Mouse (Mus musculus) megakaryocyte progenitor cell, adult 5-6 weeks (primary cell): ENCODE data around the gene Sema6b. TPM values are rescaled to one million over a fixed set of nuclear protein-coding genes. Genes with fewer than 3 reads are reported as not detected.

Experiments
- ATAC-seq: replicated peaks from 2 replicates; pipeline ENCODE4 v1.8.0; 2016; ENCODE audit warnings: mild to moderate bottlenecking, moderate TSS enrichment, inconsistent platforms; ENCODE audit not compliant: poor library complexity
- total RNA-seq, 2 experiments: library from RNA; stranded (forward) in 1 of 2; stranded (reverse) in 1 of 2; fragments of 157-497, 149-512 nt in 1 of 2; fragments of 200-1000 nt in 1 of 2; gene quantifications; 2 replicates each; pipeline versions ENCODE4 v1.2.3 to v1.2.4; 2015 to 2017

Gene Sema6b
- total RNA-seq, 2 experiments from 2014 or later: 2.2 to 4.9 TPM

- ATAC-seq: no peak
Measured at GRCm38 (mm10) chr17:56147420-56147819, 7.3 kb upstream of the Sema6b start.

- no peak for ATAC-seq
Measured at GRCm38 (mm10) chr17:56146131-56146530, 6.0 kb upstream of the Sema6b start.

- ATAC-seq: no peak
Measured at GRCm38 (mm10) chr17:56144546-56144945, 4.4 kb upstream of the Sema6b start.

DNA sequence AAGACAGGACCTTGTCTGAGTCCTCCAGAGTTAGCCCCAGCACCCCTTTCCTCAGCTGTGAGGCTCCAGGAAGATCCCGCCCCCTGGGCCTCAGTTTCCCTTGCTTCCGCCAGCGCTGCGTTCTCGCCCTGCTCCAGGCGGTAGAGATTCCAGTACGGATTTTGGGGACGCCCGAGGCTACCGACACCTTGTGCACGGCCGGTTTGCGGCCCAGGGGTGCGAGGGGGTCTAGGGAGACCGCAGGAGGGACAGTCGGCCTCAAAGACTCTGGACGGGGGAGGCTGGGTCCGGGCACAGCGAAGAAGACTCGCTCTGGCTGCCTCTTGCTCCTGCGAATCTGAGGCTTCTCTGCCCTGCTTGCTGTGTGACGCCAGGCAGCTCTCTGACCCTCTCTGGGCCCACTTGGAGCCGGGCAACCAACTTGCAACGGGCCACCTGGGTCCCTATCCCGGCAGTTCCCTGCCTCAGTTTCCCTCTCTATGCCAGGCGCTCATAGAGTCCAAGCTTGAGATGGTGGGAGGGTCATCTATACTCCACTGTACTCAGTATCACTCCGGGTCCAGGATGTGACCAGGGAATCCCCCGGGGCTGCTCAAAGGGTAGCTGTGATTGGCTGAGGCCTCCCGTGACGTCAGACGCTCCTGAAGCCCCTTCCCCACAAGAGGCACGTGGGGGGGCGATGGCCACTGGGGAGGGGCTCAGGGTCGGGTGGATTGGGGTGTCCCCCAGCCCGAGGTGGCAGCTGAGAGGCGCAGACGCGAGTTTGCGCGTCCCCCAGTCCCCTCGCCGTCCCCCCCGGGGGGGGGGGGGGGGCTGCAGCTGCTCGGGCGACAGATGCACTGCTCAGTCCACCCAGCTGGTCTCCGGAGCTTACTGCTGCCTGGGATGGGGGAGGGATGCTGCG is 1.8 kb upstream of the Sema6b start:
- peak; percentile 20 for ATAC-seq

DNA sequence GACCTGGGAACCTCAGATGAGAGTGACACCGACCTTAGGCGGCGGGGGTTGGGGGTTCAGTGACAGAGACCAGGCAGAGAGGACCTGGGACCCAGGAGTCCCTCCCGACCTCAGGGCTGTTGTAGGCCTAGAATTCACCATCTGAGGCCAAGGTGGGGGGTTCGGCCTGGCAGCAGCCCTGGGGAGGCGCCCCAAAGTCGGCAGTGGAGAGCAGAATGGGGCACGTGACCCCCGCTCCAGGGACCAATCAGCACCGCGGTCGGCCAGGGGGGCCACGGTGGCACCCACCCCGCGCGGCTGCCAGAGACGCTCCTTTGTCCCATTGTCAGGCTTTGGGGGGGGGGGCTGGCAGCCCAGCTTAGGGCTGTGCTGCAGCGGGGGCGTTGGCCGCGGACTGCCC is 788 bp downstream of the Sema6b start:
- ATAC-seq: no peak

DNA sequence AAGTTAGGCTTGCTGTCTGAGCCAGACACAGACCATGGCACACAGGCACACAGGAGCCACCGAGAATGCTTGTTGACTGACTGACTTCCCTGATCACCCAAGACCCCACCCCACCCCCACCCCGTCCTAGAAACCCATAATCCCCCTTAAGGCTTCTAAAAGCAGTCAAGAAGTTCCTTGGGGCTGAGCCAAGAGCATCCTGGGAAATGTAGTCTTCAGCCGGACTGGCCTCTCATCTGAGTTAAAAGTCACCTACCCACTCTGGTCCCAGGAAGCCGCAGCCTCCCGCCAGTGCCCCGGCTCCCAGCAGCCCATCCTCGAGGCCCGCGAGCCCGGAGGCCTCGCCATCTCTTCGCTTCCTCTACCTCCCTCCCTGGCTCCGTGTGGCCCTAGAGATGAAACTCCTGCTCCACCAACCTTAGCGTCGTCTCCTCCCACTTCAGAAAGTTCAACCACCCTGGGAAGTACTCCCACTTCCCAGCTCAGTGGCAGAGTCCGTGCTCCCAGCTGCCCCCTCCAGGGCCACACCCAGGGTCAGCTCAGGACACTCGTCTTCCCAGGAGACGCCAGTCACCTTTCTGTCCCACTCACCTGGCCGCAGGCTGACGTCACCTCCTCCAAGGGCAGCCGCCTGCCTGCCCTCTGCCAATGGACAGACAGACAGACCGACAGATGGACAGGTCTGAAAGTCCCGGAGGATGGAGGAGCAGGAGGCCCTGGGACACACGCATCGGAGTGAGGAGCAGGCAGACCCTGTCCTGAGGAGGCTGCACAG is 2.1 kb downstream of the Sema6b start:
- no peak for ATAC-seq

DNA sequence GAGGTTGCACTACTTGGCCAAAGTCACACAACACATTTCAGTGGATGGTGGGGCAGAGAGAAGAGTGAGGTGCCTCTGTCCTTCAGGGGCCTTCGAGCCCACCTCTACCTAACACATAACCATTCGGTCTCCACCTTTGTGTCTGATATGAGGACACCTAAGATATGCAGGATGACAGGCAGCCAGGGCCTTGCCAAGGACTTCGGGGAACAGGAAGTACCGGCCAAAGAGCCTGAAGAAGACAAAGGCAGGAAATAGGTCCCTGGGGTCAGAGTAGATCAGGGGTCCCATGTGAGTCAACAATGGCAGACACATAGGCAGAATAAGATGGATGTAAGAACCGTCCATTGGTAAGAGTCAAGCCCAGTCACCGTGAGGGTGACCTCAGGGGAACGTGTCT is 3.6 kb downstream of the Sema6b start:
- no peak for ATAC-seq

GRCm38 (mm10) chr17:56134463-56134971 is 5.6 kb downstream of the Sema6b start:
- ATAC-seq: peak; percentile 70

- ATAC-seq: peak; percentile 64
Measured at GRCm38 (mm10) chr17:56133457-56134363, 6.4 kb downstream of the Sema6b start.

DNA sequence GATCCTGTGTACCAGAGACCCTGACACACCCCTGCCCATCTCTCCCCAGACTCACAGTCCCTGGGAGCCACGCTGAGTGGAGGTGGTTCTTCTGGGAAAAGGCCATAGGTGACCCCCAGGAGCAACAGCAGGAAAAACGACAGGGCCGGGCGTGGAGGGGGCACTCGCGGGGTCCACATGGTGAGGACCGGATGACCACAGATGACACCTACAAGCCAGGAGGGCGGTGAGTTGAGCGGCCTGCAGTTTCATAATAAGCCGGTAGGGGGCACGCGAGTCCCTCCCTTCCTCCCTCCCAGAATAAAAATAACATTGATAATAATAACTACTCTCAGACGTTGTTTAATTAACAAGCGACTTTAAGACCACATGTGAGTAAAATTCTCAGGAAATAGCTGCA is 7.5 kb downstream of the Sema6b start:
- peak; percentile 50 for ATAC-seq

DNA sequence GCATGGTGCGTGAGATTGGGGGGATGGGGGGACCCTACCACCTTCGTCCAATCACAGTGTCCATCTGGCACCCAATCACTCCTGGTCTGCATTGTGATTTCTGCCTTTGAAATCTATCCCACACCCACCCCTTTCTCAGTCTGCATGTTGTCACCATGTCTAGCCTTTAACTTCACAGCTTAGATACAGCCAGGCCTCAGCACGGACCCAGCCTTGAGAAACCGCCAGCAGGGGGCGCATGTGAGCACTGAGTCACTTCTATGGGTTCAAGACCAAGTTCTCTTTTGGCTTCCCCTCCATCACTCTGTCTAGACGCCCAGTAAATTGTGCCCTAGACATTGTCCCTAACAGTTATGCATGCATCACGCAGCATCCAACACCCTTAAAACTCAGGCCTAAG is 8.3 kb downstream of the Sema6b start:
- ATAC-seq: peak; percentile 31; the same call in 1 of the 2 replicates

GRCm38 (mm10) chr17:56131136-56131535 is 9.0 kb downstream of the Sema6b start:
- no peak for ATAC-seq

DNA sequence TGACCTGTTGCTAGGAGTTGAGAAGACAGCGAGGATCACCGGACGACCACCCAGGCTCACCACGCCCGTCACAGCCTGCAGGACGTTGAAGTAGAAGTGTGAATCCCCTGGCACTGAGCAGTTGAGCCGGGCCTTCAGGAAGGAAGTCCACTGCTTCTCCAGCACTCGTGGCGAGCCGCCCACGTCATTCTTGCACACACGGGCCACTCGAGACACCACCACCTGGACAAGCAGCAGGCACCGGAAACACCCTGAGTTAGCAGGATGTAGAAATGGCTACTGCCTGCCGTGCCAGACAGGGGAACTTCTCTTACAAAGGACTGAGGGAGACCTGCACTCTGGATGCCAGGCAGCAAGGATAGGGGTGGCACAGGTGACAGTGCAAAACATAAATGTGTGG is 11.9 kb downstream of the Sema6b start:
- ATAC-seq: 0 out of 2 replicates have a peak, but pooled peaks have one; percentile 9

GRCm38 (mm10) chr17:56126175-56126574 is 14.0 kb downstream of the Sema6b start:
- no peak for ATAC-seq

DNA sequence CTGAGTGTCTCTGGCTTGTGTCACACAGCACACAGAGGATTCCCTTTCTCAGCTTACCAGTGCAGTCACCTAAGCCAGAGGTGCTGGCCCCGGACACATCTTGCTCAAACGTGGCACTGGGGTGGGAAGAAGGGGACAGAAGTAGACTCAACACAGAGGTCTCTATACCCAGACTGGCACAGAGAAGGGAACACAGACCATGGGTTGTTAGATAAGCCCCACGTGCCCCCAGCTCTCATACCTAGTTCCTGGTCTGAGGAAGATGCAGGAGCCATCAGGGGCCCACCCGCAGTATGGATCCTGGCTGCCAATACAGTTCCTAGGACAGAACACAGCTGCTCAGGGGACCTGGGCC is 14.9 kb downstream of the Sema6b start:
- no peak for ATAC-seq

DNA sequence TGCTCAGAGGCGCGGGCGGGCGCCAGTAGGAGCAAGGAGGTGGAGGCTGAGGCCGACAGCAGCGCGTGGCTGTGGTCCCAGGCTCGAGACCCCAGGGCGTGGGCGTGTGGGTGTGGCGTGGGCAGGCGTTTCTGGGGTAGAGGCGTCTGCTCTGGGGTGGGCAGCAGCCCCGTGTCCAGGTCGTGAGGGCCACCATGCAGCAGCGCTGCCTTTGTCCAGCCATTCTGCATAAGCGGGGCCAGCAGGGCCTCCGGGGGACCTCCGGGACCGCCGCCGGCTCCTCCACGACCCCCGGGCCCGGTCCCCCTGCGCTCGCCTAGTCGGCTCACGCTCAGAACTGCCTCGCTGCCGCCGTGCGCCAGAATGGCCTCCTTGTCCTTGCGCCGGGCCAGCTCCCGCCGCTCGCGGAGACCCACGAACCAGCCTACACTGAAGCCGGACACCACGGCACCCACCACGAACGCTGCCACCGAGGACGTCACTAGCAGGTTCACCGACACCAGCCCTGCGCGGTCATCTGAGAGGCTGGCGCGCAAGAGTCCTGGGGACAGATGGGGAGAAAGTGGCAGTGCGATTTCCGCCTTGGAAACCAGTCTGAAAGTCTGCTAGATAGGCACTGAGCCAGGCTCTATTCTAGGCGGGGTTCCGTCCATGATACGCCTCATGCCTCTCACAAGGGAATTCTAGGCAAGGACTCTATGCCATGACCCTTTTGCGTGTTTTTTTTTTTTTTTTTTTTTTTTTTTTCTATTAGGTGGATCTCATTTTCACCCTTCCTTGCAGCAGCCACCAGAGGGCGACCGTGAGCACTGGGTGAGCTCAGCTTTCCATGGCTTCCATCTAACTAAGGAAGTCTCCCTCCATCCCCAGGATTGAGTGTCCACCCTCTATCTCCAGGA is 15.5 kb downstream of the Sema6b start:
- peak; percentile 60 for ATAC-seq

DNA sequence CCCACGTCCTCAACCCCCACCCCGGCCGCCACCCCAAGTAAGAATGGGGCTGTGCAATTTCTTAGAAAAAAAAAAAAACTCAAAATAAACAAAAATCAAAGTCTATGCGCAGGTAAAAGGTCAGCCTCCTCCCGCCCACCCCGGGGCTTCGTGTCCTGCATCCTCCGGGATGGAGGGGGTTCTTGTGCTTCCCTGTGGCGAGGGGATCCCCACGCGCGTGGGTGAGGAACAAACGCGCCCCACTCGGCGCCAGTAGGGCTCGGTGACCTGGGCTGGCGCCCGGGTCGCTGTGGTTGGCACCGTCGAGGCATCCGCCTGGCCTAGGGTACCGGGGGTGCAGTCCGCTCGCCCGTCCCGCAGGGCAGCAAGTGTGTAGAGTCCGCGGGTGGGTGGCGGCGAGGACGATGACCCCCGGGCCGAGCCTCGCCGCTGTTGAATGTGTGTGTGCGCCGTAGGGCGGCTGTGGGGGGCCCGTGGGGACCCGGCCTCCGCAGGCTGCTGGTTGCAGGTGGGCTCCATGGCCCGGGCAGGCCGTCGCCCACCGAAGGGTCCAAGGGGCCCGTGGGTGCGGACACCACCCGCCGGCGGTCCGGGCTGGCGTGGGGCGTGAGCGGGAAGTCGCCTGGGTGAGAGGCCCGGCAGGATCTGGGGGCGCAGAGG is 16.3 kb downstream of the Sema6b start:
- ATAC-seq: no peak

GRCm38 (mm10) chr17:56123161-56123560 is 17.0 kb downstream of the Sema6b start:
- no peak for ATAC-seq

DNA sequence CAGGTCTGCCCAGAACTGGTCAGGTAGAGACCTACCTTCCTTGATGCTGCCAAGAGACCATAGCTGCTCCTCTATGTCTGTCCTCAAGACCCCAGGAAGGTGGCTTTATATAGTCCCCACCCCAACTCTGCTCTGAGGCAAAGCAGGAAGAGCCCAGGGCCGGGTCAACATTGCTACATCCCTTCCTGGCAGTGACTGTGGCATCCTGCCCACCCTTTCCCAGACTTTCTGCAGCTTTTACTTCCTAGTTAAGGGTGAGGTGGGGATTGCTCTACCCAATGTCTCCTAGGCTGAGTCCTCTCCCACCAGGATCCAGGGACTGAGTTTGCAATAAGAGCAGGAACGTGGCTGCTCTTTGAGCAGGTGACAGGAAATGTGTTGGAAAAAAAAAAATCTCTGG is 18.3 kb downstream of the Sema6b start, which contains the start of gene Lrg1:
Gene Lrg1 (minus strand): TSS at position 176 of the 400 bp plus-strand sequence.
- 0 out of 2 replicates have a peak, but pooled peaks have one; percentile 24 for ATAC-seq
